Mouse (Mus musculus) forebrain, postnatal 0 days (tissue): ENCODE measurements around the gene Samd4b. TPM values are rescaled to one million over a fixed set of nuclear protein-coding genes. Genes with fewer than 3 reads are reported as not detected.

Source experiments
- ATAC-seq: fragments of 200-750 bp; cut with Nextera tagmentation; 2 replicates; pipeline ENCODE4 v1.8.0; 2017; ENCODE audit warnings: mild to moderate bottlenecking, moderate library complexity
- DNase-seq: peaks from one replicate; pipeline ENCODE4 v3.0.0-alpha.2; 2015
- H3K27ac ChIP-seq: fragments of 300-500 bp; sonication (generic); 2 replicates; pipeline ENCODE4 v1.5.1; 2014; ENCODE audit warnings: low read depth, mild to moderate bottlenecking, antibody characterized with exemption, low read length, moderate library complexity, mixed read lengths
- H3K27me3 ChIP-seq: fragments of 300-500 bp; sonication (generic); 2 replicates; pipeline ENCODE4 v1.6.1; 2014; ENCODE audit warnings: mild to moderate bottlenecking, low read length, mixed read lengths; ENCODE audit not compliant: insufficient read depth
- H3K36me3 ChIP-seq: fragments of 300-500 bp; sonication (generic); 2 replicates; pipeline ENCODE4 v1.6.1; 2014; ENCODE audit warnings: mild to moderate bottlenecking, moderate library complexity; ENCODE audit not compliant: insufficient read depth
- H3K4me1 ChIP-seq: fragments of 300-500 bp; sonication (generic); 2 replicates; pipeline ENCODE4 v1.6.1; 2014; ENCODE audit warnings: antibody characterized with exemption; ENCODE audit not compliant: insufficient read depth
- H3K4me2 ChIP-seq: fragments of 300-500 bp; sonication (generic); 2 replicates; pipeline ENCODE4 v1.6.1; 2014; ENCODE audit warnings: low read depth, mild to moderate bottlenecking, moderate library complexity
- H3K4me3 ChIP-seq: fragments of 300-500 bp; sonication (generic); 2 replicates; pipeline ENCODE4 v1.5.1; 2014; ENCODE audit warnings: low read depth, low read length, mixed read lengths
- H3K9ac ChIP-seq: fragments of 300-500 bp; sonication (generic); 2 replicates; pipeline ENCODE4 v1.6.1; 2014; ENCODE audit warnings: mild to moderate bottlenecking
- H3K9me3 ChIP-seq: fragments of 300-500 bp; sonication (generic); 2 replicates; pipeline ENCODE4 v1.6.1; 2016; ENCODE audit warnings: low read length
- CTCF ChIP-seq: sonication (generic); IDR thresholded peaks from 2 replicates; pipeline ENCODE4 v1.5.1; 2016; ENCODE audit warnings: antibody characterized with exemption, control low read depth, low read depth
- WGBS: fragments of 180-500 bp; shearing (Covaris S2); extraction: QIAGEN DNeasy Blood & Tissue Kit; methylation state at CpG from one replicate; pipeline ENCODE4 v1.1.7; 2014; 5-methylcytosine and 5-hydroxymethylcytosine counted together
- microRNA-seq, 2 experiments: library from miRNA; unstranded; fragments of <30 nt; microRNA quantifications; one replicate each; pipeline ENCODE4; 2016
- polyA plus RNA-seq: library from polyadenylated mRNA; unstranded; fragments of >200 nt; fragmentation: Nextera tagmentation; extraction: Ambion mirVana; gene quantifications from 2 replicates; pipeline ENCODE4 v1.2.1, GENCODE M21; 2015
- total RNA-seq: library from RNA; depleted of rRNA; stranded (reverse); fragments of >200 nt; gene quantifications from 2 replicates; pipeline ENCODE4 v1.2.3, GENCODE M21; 2014; rRNA removed

The Samd4b gene
- total and polyA plus RNA-seq, 2 experiments from 2014 or later: 23.3 to 49.1 TPM

DNA sequence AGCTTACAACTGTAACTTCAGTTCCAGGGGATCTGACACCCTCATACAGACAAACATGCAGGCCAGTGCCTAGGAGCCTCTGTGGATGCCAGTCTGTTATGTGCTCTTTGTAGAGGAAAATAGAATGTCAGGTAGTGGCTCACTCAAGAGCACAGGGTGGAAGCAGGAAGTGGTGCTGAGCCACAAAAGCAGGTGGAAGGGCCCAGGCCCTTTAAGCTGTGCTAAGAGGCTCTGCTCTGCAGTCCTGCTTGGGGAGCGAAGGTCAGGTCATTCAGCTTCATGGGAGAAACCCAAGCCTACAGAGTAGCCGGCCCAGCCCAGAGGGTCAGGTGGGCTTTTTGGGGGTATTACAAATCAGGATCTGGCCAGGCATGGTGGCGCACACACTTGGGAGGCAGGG is 242.7 kb downstream of the Samd4b start:
- Histone ChIP-seq H3K9ac (no peak overlapping the region), H3K27ac (no peak overlapping the region), H3K36me3 (peaks cover 41% of the 10 kb centered on the region), H3K27me3 (no peaks in the 10 kb centered on the region), H3K9me3 (no peaks in the 10 kb centered on the region), H3K4me1 (peaks cover 8% of the 10 kb centered on the region; the same call in 1 of the 2 replicates), H3K4me2 (no peak overlapping the region), H3K4me3 (no peak overlapping the region)
- WGBS: 91% methylated on average over 3 of the region's 3 CpGs
- ATAC-seq: no peak
- TF ChIP-seq CTCF: no peak
- DNase-seq: no peak

DNA sequence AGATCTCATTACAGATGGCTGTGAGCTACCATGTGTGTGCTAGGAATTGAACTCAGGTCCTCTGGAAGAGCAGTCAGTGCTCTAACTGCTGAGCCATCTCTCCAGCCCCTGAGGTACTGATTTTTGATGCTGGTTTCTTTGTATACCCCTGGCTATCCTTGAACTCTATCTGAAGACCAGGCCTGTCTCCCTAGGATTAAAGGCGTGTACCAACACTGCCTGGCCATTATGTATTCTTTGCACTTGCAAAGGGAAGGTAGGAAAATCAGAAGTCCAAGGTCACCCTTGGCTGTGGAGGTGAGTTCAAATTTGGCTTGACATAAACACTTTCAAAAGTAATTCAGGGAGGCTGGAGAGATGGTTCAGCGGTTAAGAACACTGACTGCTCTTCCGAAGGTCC is 243.3 kb downstream of the Samd4b start:
- no peak for TF ChIP-seq CTCF
- Histone ChIP-seq H3K27ac (no peak overlapping the region), H3K4me3 (no peak overlapping the region), H3K9ac (no peak overlapping the region), H3K27me3 (no peaks in the 10 kb centered on the region), H3K9me3 (no peaks in the 10 kb centered on the region), H3K4me2 (no peak overlapping the region), H3K36me3 (peaks cover 35% of the 10 kb centered on the region), H3K4me1 (peaks cover 13% of the 10 kb centered on the region)
- WGBS: 91% methylated on average over 3 of the region's 3 CpGs
- DNase-seq: no peak
- no peak for ATAC-seq

DNA sequence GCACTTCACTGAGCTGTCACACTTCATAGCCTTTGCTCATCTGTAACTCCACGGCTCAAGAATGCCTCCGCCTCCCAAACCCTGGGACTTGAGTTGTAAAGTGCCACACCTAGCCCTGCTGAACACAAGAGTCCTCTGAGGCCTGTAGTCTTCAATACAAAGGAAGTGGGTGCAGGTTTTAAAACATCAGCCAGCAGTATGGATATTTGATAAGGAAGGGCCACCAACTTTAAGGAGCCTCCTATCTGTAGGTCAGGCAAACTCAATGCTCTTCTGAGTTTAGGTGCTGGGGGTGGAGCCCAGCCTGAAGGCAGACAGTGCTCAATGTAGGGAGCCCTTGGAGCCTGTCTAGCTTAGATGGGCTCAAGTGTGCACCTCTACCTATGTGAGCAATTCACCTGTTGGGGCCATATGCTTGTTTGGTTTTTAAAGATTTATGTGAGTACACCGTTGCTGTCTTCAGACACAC is 243.8 kb downstream of the Samd4b start:
- no peak overlapping the region for H3K27ac ChIP-seq
- H3K9ac ChIP-seq: no peak overlapping the region
- no peaks in the 10 kb centered on the region for H3K9me3 ChIP-seq
- H3K4me2 ChIP-seq: no peak overlapping the region
- H3K4me1 ChIP-seq: peaks cover 15% of the 10 kb centered on the region
- peaks cover 30% of the 10 kb centered on the region for H3K36me3 ChIP-seq
- H3K4me3 ChIP-seq: no peak overlapping the region
- no peak for ATAC-seq
- no peak for TF ChIP-seq CTCF
- 92% methylated on average over 3 of the region's 3 CpGs for WGBS
- no peak for DNase-seq
- no peaks in the 10 kb centered on the region for H3K27me3 ChIP-seq

DNA sequence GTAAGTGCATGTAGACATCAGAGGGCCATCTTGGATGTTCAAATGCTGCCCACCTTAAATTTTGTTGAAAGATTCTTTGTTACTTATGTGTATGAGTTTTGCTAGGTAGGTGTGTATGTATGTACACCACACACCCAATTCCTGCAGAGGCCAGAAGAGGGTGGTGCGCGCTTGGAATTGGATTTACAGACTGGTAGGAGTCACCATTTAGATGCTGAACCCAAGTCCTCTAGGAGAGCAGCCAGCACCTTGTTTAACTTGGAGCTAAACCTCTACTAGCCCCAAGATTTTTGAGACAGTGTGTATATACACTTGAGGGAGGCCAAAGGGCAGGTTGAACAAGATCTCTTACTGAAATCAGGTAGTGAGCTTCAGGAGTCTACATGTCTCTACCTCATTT is 244.7 kb downstream of the Samd4b start:
- H3K4me3 ChIP-seq: no peak overlapping the region
- no peaks in the 10 kb centered on the region for H3K27me3 ChIP-seq
- ATAC-seq (no peak), DNase-seq (no peak)
- TF ChIP-seq CTCF: 0 out of 2 replicates have a peak, but pooled peaks have one; percentile 12
- peaks cover 15% of the 10 kb centered on the region for H3K4me1 ChIP-seq
- H3K4me2 ChIP-seq: no peak overlapping the region
- no peak overlapping the region for H3K27ac ChIP-seq
- H3K9me3 ChIP-seq: no peaks in the 10 kb centered on the region
- WGBS: 92% methylated on average over 2 of the region's 2 CpGs
- peaks cover 27% of the 10 kb centered on the region for H3K36me3 ChIP-seq
- H3K9ac ChIP-seq: no peak overlapping the region

DNA sequence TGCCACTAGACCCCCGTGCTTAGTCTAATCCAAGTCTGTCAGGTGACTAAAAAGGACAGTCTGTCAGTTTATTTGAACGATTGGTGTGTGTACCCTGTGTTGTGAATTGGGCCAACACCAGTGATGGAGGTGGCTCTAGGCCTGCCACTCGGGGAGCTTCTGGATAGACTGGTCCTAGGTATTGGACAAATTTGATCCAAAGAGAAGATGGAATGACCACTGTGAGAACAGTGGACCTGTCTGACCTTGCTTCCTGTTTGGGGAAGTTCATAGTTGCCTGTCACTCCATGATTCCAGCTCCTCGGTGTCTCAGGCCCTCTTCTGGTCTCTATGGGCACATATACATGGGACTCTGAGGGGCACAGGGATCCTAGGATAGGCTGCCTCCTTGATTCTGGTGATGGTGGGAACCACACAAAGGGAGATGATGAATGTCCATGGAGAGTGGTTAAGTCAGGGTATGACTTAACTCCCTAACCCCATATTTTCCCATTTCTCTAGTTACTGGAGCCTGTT is 246.2 kb downstream of the Samd4b start:
- Histone ChIP-seq H3K4me2 (peak overlapping the region; percentile 84), H3K36me3 (peaks cover 27% of the 10 kb centered on the region), H3K9ac (peak overlapping the region; percentile 99), H3K4me3 (peak overlapping the region; percentile 78), H3K27me3 (no peaks in the 10 kb centered on the region), H3K9me3 (no peaks in the 10 kb centered on the region), H3K27ac (no peak overlapping the region), H3K4me1 (peaks cover 15% of the 10 kb centered on the region)
- ATAC-seq (no peak), DNase-seq (no peak)
- no peak for TF ChIP-seq CTCF
- whole genome bisulfite sequencing: 47% methylated on average over 4 of the region's 4 CpGs

DNA sequence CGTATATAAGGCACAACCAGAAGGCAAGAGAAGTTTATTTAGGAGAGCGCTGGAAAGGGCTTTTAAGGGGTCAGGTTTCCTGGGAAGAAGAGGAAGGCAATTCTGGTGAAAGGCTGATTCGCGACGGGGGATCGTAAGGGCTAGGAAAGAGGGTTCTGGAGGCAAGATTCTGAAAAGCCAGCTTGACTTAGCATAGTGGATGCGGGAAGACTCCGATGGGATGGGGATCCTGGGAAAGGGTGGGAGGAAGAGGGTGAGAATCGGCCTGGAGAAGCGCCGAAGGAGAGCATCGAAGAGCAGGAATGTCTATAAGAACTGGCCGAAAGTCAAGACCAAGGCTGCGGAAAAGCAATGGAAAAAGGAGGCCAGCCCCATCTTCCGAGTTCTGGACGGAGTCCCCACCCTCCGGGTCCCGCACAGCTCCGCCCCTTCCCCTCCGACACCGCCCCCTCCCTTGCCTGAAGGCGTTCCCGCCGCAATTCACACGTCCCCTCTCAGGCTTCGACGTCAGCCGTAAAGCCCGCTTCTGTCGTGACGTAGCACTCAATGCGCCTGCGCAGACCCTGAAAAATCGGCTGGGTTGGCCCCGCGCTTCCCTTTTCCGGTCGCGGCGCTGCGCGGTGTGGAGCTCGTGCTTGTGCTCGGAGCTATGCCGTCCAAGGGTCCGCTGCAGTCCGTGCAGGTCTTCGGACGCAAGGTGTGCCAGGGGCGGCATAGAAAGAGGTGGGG is 247.6 kb downstream of the Samd4b start, which contains the start of gene Rps16:
TSS of gene Rps16 (plus strand) at position 498 of the 729 bp plus-strand sequence.
- H3K9ac ChIP-seq: peak within 1 kb of the TSS; percentile 99
- WGBS: 1% methylated on average over 49 of the region's 50 CpGs
- no peak for TF ChIP-seq CTCF

More for the DNA sequence above, 247.6 kb downstream of the Samd4b start, which contains the start of gene Rps16:
- Histone ChIP-seq H3K4me3 (peak within 1 kb of the TSS; percentile 78), H3K27ac (peak within 1 kb of the TSS; percentile 89), H3K36me3 (peaks cover 27% of the 10 kb centered on the region), H3K4me2 (peak within 1 kb of the TSS; percentile 84), H3K4me1 (peaks cover 15% of the 10 kb centered on the region), H3K27me3 (no peaks in the 10 kb centered on the region), H3K9me3 (no peaks in the 10 kb centered on the region)
- ATAC-seq: peak; percentile 95
- peak; percentile 99 for DNase-seq

Small RNAs within 50 kb of the gene (microRNA-seq; reads per million reads assigned to microRNA genes)
- gene Mir7049: 0.37 to 1.5 reads per million in 2 experiments

Other genes with a start within 250 kb of the Samd4b start
- gene Rps16, start 247.5 kb downstream of the Samd4b start, total RNA-seq: 205 and 300 TPM in 2 replicates
- gene Rps16, start 247.5 kb downstream of the Samd4b start, polyA plus RNA-seq: 595 and 769 TPM in 2 replicates
- 20.3 and 25.7 TPM in 2 replicates for gene Plekhg2, start 225.5 kb downstream of the Samd4b start, total RNA-seq
- gene Plekhg2, start 225.5 kb downstream of the Samd4b start, polyA plus RNA-seq: 9.0 and 11.4 TPM in 2 replicates
- 2.8 and 4.0 TPM in 2 replicates for gene Zfp36, start 217.9 kb downstream of the Samd4b start, total RNA-seq
- 2.3 and 3.8 TPM in 2 replicates for gene Zfp36, start 217.9 kb downstream of the Samd4b start, polyA plus RNA-seq
- gene Med29, start 205.4 kb downstream of the Samd4b start, total RNA-seq: 32.5 and 35.1 TPM in 2 replicates
- gene Med29, start 205.4 kb downstream of the Samd4b start, polyA plus RNA-seq: 39.2 and 47.6 TPM in 2 replicates
- gene Paf1, start 205.2 kb downstream of the Samd4b start, total RNA-seq: 74.8 and 80.5 TPM in 2 replicates
- 69.4 and 92.7 TPM in 2 replicates for gene Paf1, start 205.2 kb downstream of the Samd4b start, polyA plus RNA-seq
- 2.6 and 3.8 TPM in 2 replicates for gene Gmfg, start 160.7 kb downstream of the Samd4b start, total RNA-seq
- gene Gmfg, start 160.7 kb downstream of the Samd4b start, polyA plus RNA-seq: 5.8 and 6.7 TPM in 2 replicates
- 57.7 and 88.3 TPM in 2 replicates for gene Lrfn1, start 146.2 kb downstream of the Samd4b start, total RNA-seq
- 16.0 and 21.2 TPM in 2 replicates for gene Lrfn1, start 146.2 kb downstream of the Samd4b start, polyA plus RNA-seq
- gene Ifnl2, start 87.7 kb downstream of the Samd4b start, total RNA-seq: not detected in 2 replicates
- gene Ifnl2, start 87.7 kb downstream of the Samd4b start, polyA plus RNA-seq: not detected in 2 replicates
- not detected in 2 replicates for gene Ifnl3, start 75.3 kb downstream of the Samd4b start, total RNA-seq
- not detected in 2 replicates for gene Ifnl3, start 75.3 kb downstream of the Samd4b start, polyA plus RNA-seq
- gene Sycn, start 57.3 kb downstream of the Samd4b start, total RNA-seq: not detected in 2 replicates
- not detected in 2 replicates for gene Sycn, start 57.3 kb downstream of the Samd4b start, polyA plus RNA-seq
- 0.10 and 0.15 TPM in 2 replicates for gene Nccrp1, start 50.9 kb downstream of the Samd4b start, total RNA-seq
- 0.09 TPM in 1 of 2 replicates, not detected in the other for gene Nccrp1, start 50.9 kb downstream of the Samd4b start, polyA plus RNA-seq
- gene Pak4, start within 50 bp of the Samd4b start, total RNA-seq: 11.5 and 11.9 TPM in 2 replicates
- gene Pak4, start within 50 bp of the Samd4b start, polyA plus RNA-seq: 7.4 and 11.5 TPM in 2 replicates
- 0.24 and 0.85 TPM in 2 replicates for gene Acp7, start 33.2 kb upstream of the Samd4b start, total RNA-seq
- gene Acp7, start 33.2 kb upstream of the Samd4b start, polyA plus RNA-seq: 0.12 and 0.50 TPM in 2 replicates
- 7.4 and 8.2 TPM in 2 replicates for gene Fbxo27, start 94.7 kb upstream of the Samd4b start, total RNA-seq
- 9.0 and 10.0 TPM in 2 replicates for gene Fbxo27, start 94.7 kb upstream of the Samd4b start, polyA plus RNA-seq
- gene Fbxo17, start 118.7 kb upstream of the Samd4b start, total RNA-seq: 2.8 and 4.6 TPM in 2 replicates
- gene Fbxo17, start 118.7 kb upstream of the Samd4b start, polyA plus RNA-seq: 4.2 and 4.5 TPM in 2 replicates
- 48.6 and 78.0 TPM in 2 replicates for gene Mrps12, start 143.7 kb upstream of the Samd4b start, total RNA-seq
- 101 and 119 TPM in 2 replicates for gene Mrps12, start 143.7 kb upstream of the Samd4b start, polyA plus RNA-seq
- 12.6 and 15.1 TPM in 2 replicates for gene Sars2, start 143.8 kb upstream of the Samd4b start, total RNA-seq
- gene Sars2, start 143.8 kb upstream of the Samd4b start, polyA plus RNA-seq: 14.3 and 16.1 TPM in 2 replicates
- not detected in 2 replicates for gene Ccer2, start 158.0 kb upstream of the Samd4b start, total RNA-seq
- 0.59 and 0.98 TPM in 2 replicates for gene Ccer2, start 158.0 kb upstream of the Samd4b start, polyA plus RNA-seq
- 49.6 and 58.1 TPM in 2 replicates for gene Sirt2, start 168.6 kb upstream of the Samd4b start, total RNA-seq
- 105 and 106 TPM in 2 replicates for gene Sirt2, start 168.6 kb upstream of the Samd4b start, polyA plus RNA-seq
- gene Nfkbib, start 169.4 kb upstream of the Samd4b start, total RNA-seq: 18.0 and 19.2 TPM in 2 replicates
- gene Nfkbib, start 169.4 kb upstream of the Samd4b start, polyA plus RNA-seq: 59.8 and 75.4 TPM in 2 replicates
- 2.1 and 2.2 TPM in 2 replicates for gene Rinl, start 190.8 kb upstream of the Samd4b start, total RNA-seq
- 1.6 TPM in 2 replicates for gene Rinl, start 190.8 kb upstream of the Samd4b start, polyA plus RNA-seq
- gene Hnrnpl, start 210.4 kb upstream of the Samd4b start, total RNA-seq: 261 and 264 TPM in 2 replicates
- 172 TPM in 2 replicates for gene Hnrnpl, start 210.4 kb upstream of the Samd4b start, polyA plus RNA-seq
- 79.6 and 88.3 TPM in 2 replicates for gene Ech1, start 227.1 kb upstream of the Samd4b start, total RNA-seq
- gene Ech1, start 227.1 kb upstream of the Samd4b start, polyA plus RNA-seq: 101 and 110 TPM in 2 replicates
- 2.4 and 5.2 TPM in 2 replicates for gene Lgals4, start 235.7 kb upstream of the Samd4b start, total RNA-seq
- gene Lgals4, start 235.7 kb upstream of the Samd4b start, polyA plus RNA-seq: 3.3 and 3.5 TPM in 2 replicates